Mouse (Mus musculus) embryonic facial prominence, embryonic 10.5 days (tissue): ENCODE measurements around the gene Gpatch11. TPM values are rescaled to one million over a fixed set of nuclear protein-coding genes. Genes with fewer than 3 reads are reported as not detected.
A peak's percentile ranks its signal among the peaks of the same experiment; 100 is the strongest.

ENCODE experiments used
- DNase-seq: peaks from one replicate; pipeline ENCODE4 v3.0.0-alpha.2; 2017; ENCODE audit warnings: low spot score
- H3K27ac ChIP-seq: fragments of 300-500 bp; sonication (generic); replicated peaks from 2 replicates; pipeline ENCODE4 v1.5.1; 2016; ENCODE audit warnings: mild to moderate bottlenecking
- H3K27me3 ChIP-seq: fragments of 300-500 bp; sonication (generic); replicated peaks from 2 replicates; pipeline ENCODE4 v1.6.1; 2016; ENCODE audit warnings: low read depth, mild to moderate bottlenecking; ENCODE audit not compliant: poor library complexity, severe bottlenecking
- H3K36me3 ChIP-seq: fragments of 300-500 bp; sonication (generic); replicated peaks from 2 replicates; pipeline ENCODE4 v1.6.1; 2016; ENCODE audit warnings: mild to moderate bottlenecking, moderate library complexity
- H3K4me1 ChIP-seq: fragments of 300-500 bp; sonication (generic); 2 replicates; pipeline ENCODE4 v1.6.1; 2016
- H3K4me3 ChIP-seq: fragments of 300-500 bp; sonication (generic); 2 replicates; pipeline ENCODE4 v1.5.1; 2016; ENCODE audit warnings: mild to moderate bottlenecking, moderate library complexity
- H3K9me3 ChIP-seq: fragments of 300-500 bp; sonication (generic); 2 replicates; pipeline ENCODE4 v1.6.1; 2016; ENCODE audit warnings: mild to moderate bottlenecking
- WGBS: fragments of 180-500 bp; shearing (Covaris S2); methylation state at CpG from one replicate; pipeline ENCODE4 v1.1.7; 2016; 5-methylcytosine and 5-hydroxymethylcytosine counted together
- polyA plus RNA-seq: library from polyadenylated mRNA; unstranded; fragments of >200 nt; fragmentation: Nextera tagmentation; extraction: Ambion mirVana; gene quantifications from 2 replicates; pipeline ENCODE4 v1.2.1, GENCODE M21; 2016

Gpatch11 gene
- polyA plus RNA-seq, 1 experiment from 2014 or later: 42.7 TPM

DNA sequence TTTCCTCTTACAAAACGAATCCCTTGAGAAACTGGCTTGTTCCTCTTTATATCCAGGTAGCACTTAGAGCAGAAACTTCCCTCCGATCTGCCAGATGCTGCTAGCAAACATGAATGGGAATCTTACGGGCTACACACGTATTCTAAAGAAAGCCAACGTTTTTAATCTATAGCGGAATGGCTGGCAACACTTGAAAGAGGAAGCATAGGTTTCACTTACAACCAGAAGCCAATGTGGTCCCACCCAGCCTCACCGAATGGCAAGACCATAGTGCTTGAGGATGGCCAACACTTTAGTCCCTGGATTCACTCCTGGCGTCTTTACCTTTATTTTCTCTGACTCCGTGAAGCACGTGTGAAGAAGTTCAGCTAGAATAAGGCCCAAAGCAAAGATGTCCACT lies 20.9 kb downstream of the Gpatch11 start:
- Histone ChIP-seq H3K4me3 (no peak overlapping the region), H3K36me3 (peaks cover 46% of the 10 kb centered on the region), H3K4me1 (no peaks in the 10 kb centered on the region), H3K27me3 (no peaks in the 10 kb centered on the region), H3K27ac (no peak overlapping the region), H3K9me3 (no peaks in the 10 kb centered on the region)
- WGBS: 87% methylated on average over 10 of the region's 10 CpGs
- no peak for DNase-seq

DNA sequence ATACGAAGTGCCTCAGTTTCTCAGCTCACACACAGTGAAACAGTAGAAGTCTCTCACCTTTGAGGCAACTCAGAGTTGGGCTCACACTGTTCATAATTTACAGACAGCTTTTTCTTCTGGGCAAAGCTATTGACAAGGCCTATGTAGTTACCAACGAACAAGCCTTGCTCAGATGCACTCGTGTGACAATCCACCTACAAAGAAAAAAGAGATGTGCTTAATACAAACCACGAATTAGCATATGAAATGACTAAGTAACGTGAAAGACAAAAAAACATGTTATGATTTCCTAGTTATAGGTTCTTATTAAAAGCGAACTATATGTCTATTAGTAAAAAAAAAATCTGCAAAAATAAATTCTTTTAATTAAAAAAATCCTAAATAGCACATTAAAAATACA lies 38.5 kb downstream of the Gpatch11 start:
- H3K4me1 ChIP-seq: no peaks in the 10 kb centered on the region
- WGBS: 91% methylated on average over 6 of the region's 6 CpGs
- peaks cover 31% of the 10 kb centered on the region for H3K36me3 ChIP-seq
- H3K27me3 ChIP-seq: no peaks in the 10 kb centered on the region
- no peaks in the 10 kb centered on the region for H3K9me3 ChIP-seq
- no peak overlapping the region for H3K27ac ChIP-seq
- H3K4me3 ChIP-seq: no peak overlapping the region
- DNase-seq: no peak

DNA sequence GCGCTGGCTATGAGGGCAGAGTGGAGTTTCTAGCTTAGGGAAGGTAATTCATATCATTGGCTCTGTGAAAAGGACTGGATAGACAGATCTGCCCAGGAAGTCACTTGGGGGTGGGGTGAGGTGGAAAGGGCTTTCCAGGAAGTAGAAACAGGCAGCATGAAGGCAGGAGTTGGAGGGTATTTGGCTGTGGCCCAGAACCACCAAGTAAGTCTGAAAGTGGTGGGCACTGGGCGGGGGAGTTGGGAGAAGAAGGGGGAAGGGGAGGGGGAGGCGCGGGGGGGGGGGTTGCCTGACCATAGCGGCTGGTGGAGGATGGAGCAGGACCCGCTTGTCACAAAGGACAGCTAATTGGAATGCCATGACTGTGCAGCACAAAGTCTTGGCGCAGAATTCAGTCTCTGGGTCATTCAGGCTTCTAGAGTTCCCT lies 46.5 kb downstream of the Gpatch11 start:
- DNase-seq: peak; percentile 40
- peaks cover 8% of the 10 kb centered on the region for H3K36me3 ChIP-seq
- H3K27ac ChIP-seq: peak overlapping the region; percentile 86
- peaks cover 18% of the 10 kb centered on the region for H3K4me1 ChIP-seq
- no peaks in the 10 kb centered on the region for H3K27me3 ChIP-seq
- no peaks in the 10 kb centered on the region for H3K9me3 ChIP-seq
- peak overlapping the region; percentile 71 for H3K4me3 ChIP-seq
- WGBS: 13% methylated on average over 5 of the region's 7 CpGs

DNA sequence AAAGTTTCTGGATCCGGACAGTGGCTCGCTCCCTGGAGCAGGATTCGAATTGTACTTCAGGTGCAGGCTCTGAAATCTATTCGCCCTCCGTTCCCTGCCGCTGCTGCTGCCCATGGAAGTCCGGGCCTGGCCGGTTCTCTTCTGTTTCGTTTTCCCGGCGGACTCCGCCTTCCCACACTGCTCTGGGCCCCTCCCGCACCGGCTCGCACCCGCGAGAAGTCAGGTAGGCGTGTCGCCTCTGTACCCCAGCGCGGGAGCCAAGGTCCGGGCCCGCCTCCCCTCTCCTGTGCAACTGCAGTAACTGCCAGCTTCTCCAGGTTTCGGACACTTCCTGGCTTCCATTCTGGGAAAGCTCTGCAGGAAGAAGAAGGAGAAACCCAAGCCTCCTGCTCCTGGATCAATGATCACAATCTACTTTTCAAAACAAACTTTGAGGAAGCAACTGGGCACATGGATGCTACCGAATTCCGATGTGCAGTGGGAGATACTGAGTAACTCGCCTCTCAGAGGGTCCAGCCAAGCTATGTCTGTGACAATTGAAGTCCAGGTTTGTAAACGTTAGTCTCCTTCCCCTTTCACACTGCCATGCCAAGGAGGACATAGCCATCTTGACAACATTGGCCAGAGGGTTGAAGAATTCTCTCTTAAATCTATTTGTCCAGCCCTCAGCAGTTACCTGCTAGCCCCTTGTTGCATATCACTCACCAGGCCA lies 47.2 kb downstream of the Gpatch11 start, which contains the start of gene Eif2ak2:
Gene Eif2ak2, minus strand, starts transcription at position 173 of the 712 bp plus-strand sequence.
- H3K27ac ChIP-seq: peak within 1 kb of the TSS; percentile 86
- H3K4me3 ChIP-seq: peak within 1 kb of the TSS; percentile 71
- H3K36me3 ChIP-seq: peaks cover 7% of the 10 kb centered on the region
- H3K9me3 ChIP-seq: no peaks in the 10 kb centered on the region
- 3% methylated on average over 28 of the region's 28 CpGs for WGBS
- no peaks in the 10 kb centered on the region for H3K27me3 ChIP-seq
- peaks cover 18% of the 10 kb centered on the region for H3K4me1 ChIP-seq
- DNase-seq: peak; percentile 90

DNA sequence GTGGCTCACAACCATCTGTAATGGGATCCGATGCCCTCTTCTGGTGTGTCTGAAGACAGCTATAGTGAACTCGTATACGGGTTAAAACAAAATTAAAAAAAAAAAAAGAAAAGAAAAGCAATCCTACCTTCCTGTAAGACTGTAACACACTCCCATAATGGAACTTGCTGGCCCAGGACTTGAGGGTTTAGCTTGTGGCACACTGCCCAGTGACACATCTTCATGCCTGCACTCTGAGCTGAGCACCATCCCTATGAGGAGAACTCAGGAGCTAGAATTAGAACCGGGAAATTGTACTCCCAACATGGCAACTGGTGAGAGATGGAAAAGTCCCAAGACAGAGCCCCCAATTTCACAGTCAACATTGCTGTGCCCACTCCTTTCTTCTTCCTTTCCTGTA lies 47.9 kb downstream of the Gpatch11 start:
- H3K36me3 ChIP-seq: no peaks in the 10 kb centered on the region
- DNase-seq: no peak
- no peaks in the 10 kb centered on the region for H3K27me3 ChIP-seq
- no peak overlapping the region for H3K27ac ChIP-seq
- peaks cover 18% of the 10 kb centered on the region for H3K4me1 ChIP-seq
- 88% methylated on average over 4 of the region's 4 CpGs for WGBS
- no peaks in the 10 kb centered on the region for H3K9me3 ChIP-seq
- H3K4me3 ChIP-seq: no peak overlapping the region

DNA sequence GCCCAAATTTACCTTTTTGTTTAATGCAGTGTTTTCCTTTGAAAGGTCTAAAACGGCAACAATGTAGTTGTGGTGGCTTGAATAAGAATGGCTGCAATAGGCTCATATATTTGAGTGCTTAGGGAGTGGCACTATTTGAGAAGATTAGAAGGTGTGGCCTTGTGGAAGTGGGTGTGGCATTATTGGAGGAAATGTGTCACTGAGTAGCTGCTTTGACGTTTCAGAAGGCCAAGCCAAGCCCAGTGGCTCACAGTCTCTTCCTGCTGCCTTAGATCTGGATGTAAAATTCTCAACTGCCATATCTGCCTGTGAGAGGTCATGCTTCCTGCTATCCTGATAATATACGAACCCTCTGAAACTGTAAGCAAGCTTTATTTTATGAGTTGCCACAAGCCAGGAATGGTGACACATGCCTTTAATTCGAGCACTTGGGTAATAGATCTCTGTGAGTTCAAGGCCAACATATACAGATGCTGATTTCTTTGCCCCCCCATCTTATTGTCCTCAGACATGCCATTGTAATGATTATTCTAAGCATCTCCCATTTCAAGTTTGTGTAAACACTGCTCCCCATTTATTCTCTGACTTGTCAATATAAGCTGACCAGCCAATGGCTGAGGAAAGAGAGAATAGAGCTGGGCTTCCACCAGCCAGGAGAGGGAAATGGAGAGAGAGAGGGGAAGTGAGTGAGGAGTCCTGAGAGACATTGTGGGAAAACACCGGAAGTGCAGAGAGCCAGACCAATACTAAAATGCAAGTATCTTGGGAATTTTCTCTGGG lies 50.1 kb downstream of the Gpatch11 start:
- Histone ChIP-seq H3K4me3 (no peak overlapping the region), H3K27me3 (no peaks in the 10 kb centered on the region), H3K9me3 (no peaks in the 10 kb centered on the region), H3K36me3 (no peaks in the 10 kb centered on the region), H3K27ac (no peak overlapping the region), H3K4me1 (peaks cover 18% of the 10 kb centered on the region)
- no peak for DNase-seq
- WGBS: 83% methylated on average over 5 of the region's 5 CpGs

DNA sequence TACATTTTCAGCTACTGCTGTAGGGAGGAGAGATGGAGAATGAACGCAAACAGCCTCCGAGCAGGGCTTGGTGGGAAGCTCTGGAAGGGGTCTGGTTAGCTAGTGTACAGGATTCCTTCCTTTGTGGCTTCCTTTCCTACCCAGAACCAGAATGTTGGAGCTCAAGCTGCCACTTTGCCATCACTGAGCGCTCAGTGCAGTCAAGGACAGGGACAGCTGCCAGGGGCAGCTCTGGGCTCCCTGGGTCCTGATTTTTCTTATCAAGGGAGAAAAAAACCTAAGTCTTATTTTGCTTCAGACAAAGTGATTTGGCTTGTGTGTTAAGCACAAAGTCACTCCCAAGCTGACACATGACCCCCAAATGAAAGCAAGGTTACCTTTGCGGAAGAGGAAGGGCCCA lies 53.2 kb downstream of the Gpatch11 start:
- no peaks in the 10 kb centered on the region for H3K9me3 ChIP-seq
- DNase-seq: no peak
- no peaks in the 10 kb centered on the region for H3K4me1 ChIP-seq
- WGBS: 86% methylated on average over 4 of the region's 4 CpGs
- no peaks in the 10 kb centered on the region for H3K36me3 ChIP-seq
- no peak overlapping the region for H3K27ac ChIP-seq
- H3K27me3 ChIP-seq: no peaks in the 10 kb centered on the region
- H3K4me3 ChIP-seq: no peak overlapping the region

DNA sequence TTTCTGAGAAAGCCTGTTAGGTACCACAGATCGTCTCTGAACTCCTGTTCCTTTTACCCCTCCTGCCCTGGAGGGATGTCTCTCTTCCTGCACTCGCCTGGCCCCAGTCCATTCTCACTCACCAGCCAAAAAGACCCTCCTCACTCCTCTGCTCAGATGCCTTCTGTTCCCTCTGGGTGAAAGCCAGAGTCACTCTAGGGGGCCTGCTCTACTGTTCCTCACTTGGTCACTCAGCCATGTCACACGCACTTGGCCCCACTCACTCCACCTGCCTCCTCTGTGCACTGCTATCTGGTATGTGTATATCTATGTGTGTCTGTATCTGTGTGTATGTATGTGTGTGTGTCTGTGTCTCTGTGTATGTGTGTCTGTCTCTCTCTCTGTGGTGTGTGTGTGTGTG lies 53.8 kb downstream of the Gpatch11 start:
- H3K27me3 ChIP-seq: no peaks in the 10 kb centered on the region
- no peak overlapping the region for H3K27ac ChIP-seq
- no peaks in the 10 kb centered on the region for H3K9me3 ChIP-seq
- 49% methylated on average over 3 of the region's 3 CpGs for WGBS
- DNase-seq: no peak
- no peaks in the 10 kb centered on the region for H3K36me3 ChIP-seq
- H3K4me3 ChIP-seq: no peak overlapping the region
- no peaks in the 10 kb centered on the region for H3K4me1 ChIP-seq

DNA sequence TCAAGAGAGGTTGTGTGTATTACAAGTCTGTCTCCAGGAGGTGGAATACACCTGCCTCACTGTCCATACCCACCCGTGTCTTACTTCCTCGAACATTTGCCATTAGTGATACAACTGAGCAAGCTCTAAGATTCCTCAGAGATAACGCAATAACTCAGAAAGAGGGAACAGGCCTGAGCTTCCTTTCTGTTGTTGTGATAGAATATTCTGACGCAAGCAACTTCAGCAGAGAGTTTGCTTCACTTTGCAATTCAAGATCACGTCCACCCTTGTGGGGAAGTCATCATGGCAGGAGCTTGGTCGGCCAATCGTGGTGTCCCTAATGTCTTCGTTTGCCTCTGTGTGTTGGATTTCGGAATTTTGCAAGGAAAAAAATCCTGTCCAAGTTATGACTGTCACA lies 55.7 kb downstream of the Gpatch11 start:
- H3K9me3 ChIP-seq: no peaks in the 10 kb centered on the region
- H3K36me3 ChIP-seq: no peaks in the 10 kb centered on the region
- 81% methylated on average over 9 of the region's 9 CpGs for WGBS
- no peak overlapping the region for H3K4me3 ChIP-seq
- no peak overlapping the region for H3K27ac ChIP-seq
- DNase-seq: no peak
- H3K27me3 ChIP-seq: no peaks in the 10 kb centered on the region
- no peaks in the 10 kb centered on the region; the same call in 1 of the 2 replicates for H3K4me1 ChIP-seq

DNA sequence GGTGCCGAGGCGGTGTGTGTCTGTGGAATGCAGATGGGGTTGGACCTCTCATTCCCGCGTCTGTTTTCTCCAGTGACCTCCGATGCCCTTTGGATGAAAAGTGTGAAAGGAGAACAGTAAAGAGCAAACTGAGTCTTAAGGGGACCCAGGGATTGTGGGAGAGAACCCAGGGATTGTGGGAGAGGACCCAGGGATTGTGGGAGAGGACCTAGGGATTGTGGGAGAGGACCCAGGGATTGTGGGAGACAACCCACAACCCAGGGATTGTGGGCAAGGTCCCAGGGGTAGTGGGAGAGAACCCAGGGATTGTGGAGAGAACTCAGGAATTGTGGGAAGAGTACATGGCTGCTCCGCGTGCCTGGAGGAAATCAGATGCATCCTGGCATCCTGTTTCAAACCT lies 59.6 kb downstream of the Gpatch11 start:
- Histone ChIP-seq H3K9me3 (no peaks in the 10 kb centered on the region), H3K4me3 (no peak overlapping the region), H3K27me3 (no peaks in the 10 kb centered on the region), H3K27ac (no peak overlapping the region), H3K36me3 (no peaks in the 10 kb centered on the region), H3K4me1 (no peaks in the 10 kb centered on the region; the same call in 1 of the 2 replicates)
- DNase-seq: no peak
- 82% methylated on average over 7 of the region's 7 CpGs for WGBS

DNA sequence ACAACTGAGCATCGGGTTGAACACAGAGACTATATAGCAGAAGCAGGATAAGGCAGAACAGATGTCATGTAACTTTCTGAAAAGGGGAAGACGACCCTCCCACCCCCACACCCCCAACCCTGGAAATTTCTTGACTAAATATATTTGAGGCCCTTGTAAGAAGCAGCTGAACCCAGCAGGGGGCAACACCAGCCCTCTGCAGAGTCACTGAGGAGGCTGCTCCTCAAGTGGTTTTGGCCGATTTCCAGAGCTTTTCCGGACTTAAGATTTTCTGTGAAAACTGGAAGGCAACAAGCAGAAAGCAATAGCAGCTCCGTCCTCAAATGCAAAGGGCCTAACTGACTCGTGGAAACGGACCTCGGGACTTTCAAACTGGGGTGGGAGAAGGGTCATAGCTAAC lies 60.0 kb downstream of the Gpatch11 start:
- H3K9me3 ChIP-seq: no peaks in the 10 kb centered on the region
- H3K4me3 ChIP-seq: no peak overlapping the region
- WGBS: 52% methylated on average over 8 of the region's 8 CpGs
- H3K36me3 ChIP-seq: no peaks in the 10 kb centered on the region
- H3K27ac ChIP-seq: no peak overlapping the region
- no peaks in the 10 kb centered on the region; the same call in 1 of the 2 replicates for H3K4me1 ChIP-seq
- H3K27me3 ChIP-seq: no peaks in the 10 kb centered on the region
- peak; percentile 46 for DNase-seq
